Mouse (Mus musculus): ENCODE measurements around the gene Syndig1.

The Syndig1 gene

DNA sequence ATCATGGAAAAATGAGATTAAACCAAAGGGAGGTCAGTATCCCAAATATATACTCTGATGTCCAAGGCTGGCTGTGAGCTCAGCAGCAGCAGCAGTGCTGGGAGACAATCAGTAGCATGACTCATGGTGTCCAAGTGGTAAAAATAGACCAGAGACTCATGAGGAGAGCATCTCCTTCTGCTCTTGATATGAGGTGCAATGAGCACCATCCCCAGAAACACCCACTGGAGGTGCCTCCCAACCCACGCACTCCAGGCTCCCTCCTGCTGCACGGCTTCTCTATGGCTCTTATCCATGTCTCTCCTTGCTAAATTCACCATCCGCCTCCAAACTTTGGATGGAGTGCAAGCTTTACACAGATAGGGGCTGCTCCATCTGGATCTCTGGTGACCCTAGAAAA is 44.3 kb downstream of the Syndig1 start:
- in situ Hi-C loops (cut with MseI, MboI) = no loop called here

DNA sequence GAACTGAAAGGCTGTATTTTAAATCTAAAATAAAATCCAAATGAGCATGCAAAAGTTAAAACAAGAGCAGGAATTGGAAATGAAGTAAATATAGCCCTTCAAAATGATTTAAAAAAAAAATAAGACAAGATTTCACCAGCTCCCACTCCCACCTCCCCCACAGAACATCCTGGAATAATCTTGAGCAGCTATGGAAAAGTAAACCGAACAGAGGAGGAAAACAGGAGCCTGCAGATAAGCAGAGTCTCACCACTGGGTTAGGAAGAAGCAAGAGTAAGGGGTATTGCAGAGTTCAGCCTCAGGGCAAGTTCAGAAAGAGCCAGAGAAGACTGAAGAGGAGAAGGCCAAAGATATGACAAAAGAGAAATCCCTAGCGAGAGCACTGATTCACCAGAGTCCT is 48.9 kb downstream of the Syndig1 start:
- in situ Hi-C loops (cut with MseI, MboI) = no loop called here

DNA sequence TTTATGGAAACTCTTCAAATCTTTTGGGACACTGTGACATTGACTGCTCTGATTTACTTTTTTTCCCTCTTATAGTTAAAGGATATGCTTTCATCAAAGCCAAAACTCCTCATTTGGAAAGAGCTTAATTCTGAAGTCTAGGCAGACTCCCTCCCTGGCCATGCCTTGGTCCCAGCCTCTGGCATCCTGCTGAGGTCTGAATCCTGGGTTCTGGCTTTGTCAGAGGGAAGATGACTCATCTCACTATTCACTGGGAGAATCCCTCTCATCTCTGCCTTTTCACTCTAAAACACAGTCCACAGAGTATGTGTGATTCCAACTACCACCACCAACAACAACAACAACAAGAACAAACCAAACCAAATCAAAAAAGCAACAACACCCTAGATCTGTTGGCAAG is 58.6 kb downstream of the Syndig1 start:
- in situ Hi-C loops (cut with MseI, MboI) = no loop called here

GRCm38 (mm10) chr2:149891647-149892046 is 62.6 kb downstream of the Syndig1 start:
- in situ Hi-C loops (cut with MseI, MboI) = no loop called here

DNA sequence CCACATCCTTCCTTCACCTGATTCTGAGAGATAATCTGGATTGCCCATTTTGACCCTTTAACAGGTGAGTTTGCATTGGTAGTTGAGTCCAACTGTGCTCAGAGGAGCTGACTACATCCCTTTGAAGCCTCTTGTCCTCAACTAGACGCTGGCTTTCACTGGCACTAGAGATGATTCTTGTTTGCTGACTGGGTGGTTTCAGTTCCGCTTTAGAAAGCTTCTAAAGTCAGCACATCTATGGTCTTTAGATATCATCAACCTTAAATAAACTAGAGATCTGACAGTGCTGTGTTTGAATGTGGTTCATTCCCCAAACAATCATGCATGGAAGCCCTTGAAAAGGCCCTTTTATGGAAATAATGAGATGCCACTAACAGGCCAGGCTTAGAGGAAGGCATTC is 67.3 kb downstream of the Syndig1 start:
- in situ Hi-C loops (cut with MseI, MboI) = no loop called here

GRCm38 (mm10) chr2:149899615-149900014 is 70.6 kb downstream of the Syndig1 start:
- in situ Hi-C loops (cut with MseI, MboI) = no loop called here

- in situ Hi-C loops (cut with MseI, MboI) = no loop called here
Observed at GRCm38 (mm10) chr2:149900606-149901005, 71.6 kb downstream of the Syndig1 start.

- in situ Hi-C loops (cut with MseI, MboI) = no loop called here
Observed at GRCm38 (mm10) chr2:149904405-149904804, 75.4 kb downstream of the Syndig1 start.

DNA sequence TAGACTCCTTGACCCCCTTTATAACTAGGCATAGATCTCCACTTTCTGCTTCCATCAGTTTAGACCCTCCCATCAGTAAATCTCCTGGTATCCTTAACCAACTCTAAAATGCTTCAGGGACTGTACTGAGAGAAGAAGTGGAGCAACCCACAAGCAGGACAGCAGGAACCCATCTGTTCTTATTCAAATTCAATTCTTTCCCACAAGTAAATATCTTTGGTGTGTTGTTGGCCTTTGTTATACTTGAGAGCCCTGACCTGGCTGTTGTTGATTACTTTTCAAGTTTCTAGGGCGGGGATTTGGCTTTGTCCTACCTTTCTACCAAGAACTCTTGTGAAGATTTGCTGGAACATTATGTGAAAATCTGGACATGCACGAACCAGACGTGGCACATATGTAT is 77.7 kb downstream of the Syndig1 start:
- in situ Hi-C loops (cut with MseI, MboI) = no loop called here

DNA sequence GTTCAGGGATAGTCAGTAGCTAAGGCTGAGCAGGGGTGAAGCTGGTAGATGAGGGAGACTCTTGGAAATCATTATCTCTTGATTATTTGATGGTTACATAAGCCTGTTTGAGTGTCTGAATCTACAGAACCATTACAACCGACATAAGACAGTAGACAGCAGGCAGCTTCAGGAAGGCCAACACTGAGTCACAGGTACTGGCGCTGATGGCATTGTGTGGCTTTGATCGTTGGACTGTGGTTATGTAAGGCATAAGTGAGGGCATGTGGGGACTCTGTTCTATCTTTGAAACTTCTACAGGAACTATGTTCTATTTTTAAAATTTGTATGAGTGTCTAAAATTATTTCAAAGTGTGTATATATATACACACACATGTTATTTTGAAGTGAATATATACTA is 88.2 kb downstream of the Syndig1 start:
- in situ Hi-C loops (cut with MseI, MboI) = no loop called here

DNA sequence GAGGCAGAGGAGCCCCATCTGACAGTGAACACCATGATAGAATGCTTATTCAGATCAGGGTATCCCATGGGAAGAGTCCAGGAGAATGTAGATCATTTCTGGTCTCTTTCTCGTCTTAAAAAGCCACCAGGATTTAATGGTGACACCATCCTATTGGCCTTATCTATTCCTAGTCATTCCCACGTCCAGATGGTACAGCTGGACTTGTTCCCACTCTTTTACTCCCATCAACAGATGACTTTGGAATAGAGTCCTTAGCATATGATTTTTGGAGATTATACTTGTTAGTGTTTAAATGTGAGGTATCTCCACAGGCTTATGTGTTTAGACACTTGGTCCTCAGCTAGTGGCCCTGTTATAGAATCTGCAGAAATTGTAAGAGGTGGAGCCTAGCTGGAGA is 94.5 kb downstream of the Syndig1 start:
- in situ Hi-C loops (cut with MseI, MboI) = no loop called here

GRCm38 (mm10) chr2:149925911-149926310 is 96.9 kb downstream of the Syndig1 start:
- in situ Hi-C loops (cut with MseI, MboI) = no loop called here

DNA sequence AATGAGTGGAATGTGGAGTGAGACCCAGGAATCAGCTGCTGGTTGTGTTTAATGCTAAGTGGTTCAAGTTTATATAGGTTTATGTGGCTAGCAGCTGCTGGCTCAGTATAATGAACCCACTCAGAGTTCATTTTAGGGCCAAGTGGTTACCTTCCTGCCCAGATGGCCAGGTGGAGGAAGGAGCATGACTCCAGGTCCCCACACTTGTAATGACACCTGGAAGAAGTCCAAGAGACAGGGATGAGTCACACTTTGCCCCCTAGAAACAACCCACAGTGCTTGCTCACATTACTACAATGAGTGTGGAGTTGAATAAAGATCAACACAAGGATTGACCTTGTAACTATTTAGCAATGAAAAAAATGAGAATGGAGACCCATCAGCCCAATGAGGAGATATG is 98.0 kb downstream of the Syndig1 start:
- in situ Hi-C loops (cut with MseI, MboI) = no loop called here

- in situ Hi-C loops (cut with MseI, MboI) = no loop called here
Observed at GRCm38 (mm10) chr2:149927481-149927880, 98.5 kb downstream of the Syndig1 start.

- in situ Hi-C loops (cut with MseI, MboI) = no loop called here
Observed at GRCm38 (mm10) chr2:149929986-149930385, 101.0 kb downstream of the Syndig1 start.

GRCm38 (mm10) chr2:149931111-149931510 is 102.1 kb downstream of the Syndig1 start:
- in situ Hi-C loops (cut with MseI, MboI) = no loop called here

GRCm38 (mm10) chr2:149932095-149932494 is 103.1 kb downstream of the Syndig1 start:
- in situ Hi-C loops (cut with MseI, MboI) = no loop called here

GRCm38 (mm10) chr2:149933247-149933898 is 104.4 kb downstream of the Syndig1 start:
- in situ Hi-C loops (cut with MseI, MboI) = no loop called here

DNA sequence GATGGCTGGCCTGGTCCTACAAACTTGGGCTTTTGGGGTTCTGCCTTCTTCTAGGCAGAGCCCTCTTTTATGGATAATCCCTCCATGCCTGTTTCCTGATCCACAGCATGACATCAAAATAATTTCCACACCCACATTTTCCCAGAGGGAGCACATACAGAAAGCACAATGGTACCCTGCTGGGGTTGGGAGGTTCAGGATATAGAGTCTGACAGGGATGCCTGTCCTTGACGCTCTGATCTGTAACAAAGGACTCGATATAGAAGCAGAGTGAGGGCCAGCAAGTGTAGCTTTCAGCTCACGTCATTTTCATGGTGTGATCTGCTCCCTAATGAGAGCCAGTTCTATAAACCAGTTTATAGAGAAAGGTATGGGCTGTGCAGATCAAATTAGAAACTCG is 105.1 kb downstream of the Syndig1 start:
- in situ Hi-C loops (cut with MseI, MboI) = no loop called here

DNA sequence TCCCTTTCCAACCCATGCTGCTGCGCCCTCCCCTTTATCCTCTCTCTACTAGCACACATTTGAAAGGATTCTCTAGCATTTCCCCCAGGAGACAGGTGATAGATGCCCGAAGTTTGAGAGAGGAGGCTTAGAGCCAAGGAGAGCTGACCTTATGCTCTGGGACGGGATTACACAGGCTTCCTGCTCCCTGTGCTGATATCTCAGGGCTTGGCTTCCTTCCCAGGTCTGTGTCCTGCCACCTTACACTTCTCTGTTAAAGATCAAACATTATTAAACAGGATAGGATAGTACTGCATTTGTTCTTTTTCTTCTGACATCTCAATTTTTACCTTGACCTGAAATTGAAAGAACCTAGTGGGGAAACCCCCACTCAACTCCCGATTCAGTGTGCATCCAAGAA is 109.8 kb downstream of the Syndig1 start:
- in situ Hi-C loops (cut with MseI, MboI) = no loop called here

- in situ Hi-C loops (cut with MseI, MboI) = no loop called here
Observed at GRCm38 (mm10) chr2:149939586-149939985, 110.6 kb downstream of the Syndig1 start.

- in situ Hi-C loops (cut with MseI, MboI) = no loop called here
Observed at GRCm38 (mm10) chr2:149950641-149951040, 121.6 kb downstream of the Syndig1 start.

DNA sequence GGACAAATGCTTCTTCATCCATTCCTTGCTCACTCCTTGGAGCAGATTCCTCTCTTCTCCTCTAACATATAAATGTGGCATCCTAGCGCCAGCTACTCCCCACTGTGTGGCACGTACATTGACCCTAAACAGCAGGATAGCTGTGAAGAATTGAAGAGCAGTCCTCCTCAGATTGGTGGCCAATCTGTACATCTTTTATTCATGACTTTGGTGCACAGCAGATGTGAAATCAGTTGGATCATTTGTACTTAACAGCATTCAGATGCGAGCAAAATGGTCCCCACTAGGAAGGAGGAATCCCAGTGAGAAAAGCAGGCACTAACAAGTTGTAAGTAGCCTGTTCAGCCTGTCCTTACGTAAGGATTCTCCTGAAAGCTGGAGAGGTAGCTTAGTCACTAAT is 142.0 kb downstream of the Syndig1 start:
- in situ Hi-C loops (cut with MseI, MboI) = no loop called here

DNA sequence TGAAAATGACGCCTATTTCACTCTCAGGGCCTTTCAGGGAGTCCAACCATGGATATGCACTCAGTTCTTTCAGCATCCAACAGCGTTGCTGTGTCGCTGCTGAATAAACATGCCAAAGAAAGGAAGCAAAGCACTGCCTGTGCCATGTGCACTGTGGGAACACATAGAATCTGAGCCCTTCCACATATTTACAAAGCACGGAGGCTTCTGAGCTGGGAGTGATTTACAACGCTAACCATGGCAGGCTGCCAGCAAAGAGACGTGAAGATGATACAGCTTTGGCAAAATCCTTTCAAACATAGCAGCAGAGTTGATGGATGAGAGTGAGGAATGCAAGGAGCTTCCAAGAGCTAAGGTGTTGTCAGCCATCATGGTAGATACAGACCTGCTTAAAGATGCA is 144.6 kb downstream of the Syndig1 start:
- in situ Hi-C loops (cut with MseI, MboI) = no loop called here
